Mouse (Mus musculus): Measurements from ENCODE around the gene Rapsn. TPM values are rescaled to one million over a fixed set of nuclear protein-coding genes. Genes with fewer than 3 reads are reported as not detected.
"Not testable (repeated sequence)": the region's sequence is repeated elsewhere in the genome, so short reads cannot be mapped to it uniquely, and the experiment has no call there.

Rapsn gene
- 0.47 TPM in 1 of 2 replicates, not detected in the other for total RNA-seq (2017)

DNA sequence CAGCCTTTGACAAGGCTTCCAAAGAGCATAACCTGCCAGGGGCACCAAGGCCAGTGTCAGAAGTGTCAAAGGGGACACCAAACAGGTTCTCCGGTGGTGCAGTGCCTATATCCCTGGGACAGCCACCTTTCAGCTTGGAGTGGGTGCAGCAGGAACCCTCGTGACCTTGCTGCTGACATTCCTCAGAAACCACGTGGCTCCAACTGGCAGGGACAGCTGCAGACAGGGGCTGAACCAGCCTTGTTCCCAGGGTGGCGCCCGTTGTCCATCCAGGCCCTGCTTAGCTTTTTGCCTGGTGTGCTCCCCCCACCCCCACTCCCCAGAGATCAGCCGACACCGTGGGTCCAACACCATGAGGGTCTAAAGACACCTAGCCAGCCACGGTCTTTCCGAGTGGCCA lies at the start of gene Rapsn:
Rapsn (plus strand) TSS at position 236 of the 400 bp plus-strand sequence.
- ATAC-seq (ENCODE audit: extremely low read depth, insufficient number of reproducible peaks, low FRiP score, poor library complexity, severe bottlenecking) = no peak

DNA sequence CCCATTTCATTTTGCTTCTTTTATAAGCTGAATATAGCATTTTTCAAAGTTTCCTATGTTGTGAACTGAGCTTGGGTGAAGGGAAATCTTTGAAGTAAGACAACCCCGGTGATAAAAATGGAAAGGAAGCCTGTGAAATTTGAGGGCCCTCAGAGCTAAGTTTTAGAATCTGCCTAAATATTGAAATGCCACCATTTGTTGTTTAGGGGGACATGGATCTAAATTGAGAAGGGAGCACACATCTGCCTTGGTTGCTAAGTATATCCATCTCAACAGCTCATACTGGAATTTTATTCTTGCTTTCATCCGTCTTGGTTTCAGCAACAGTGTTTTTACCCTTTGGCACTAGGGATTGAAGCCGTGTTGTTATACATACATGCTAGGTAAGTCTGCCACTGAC lies 49.4 kb upstream of the Rapsn start:
- no peak for ATAC-seq (ENCODE audit: extremely low read depth, insufficient number of reproducible peaks, low FRiP score, poor library complexity, severe bottlenecking)

DNA sequence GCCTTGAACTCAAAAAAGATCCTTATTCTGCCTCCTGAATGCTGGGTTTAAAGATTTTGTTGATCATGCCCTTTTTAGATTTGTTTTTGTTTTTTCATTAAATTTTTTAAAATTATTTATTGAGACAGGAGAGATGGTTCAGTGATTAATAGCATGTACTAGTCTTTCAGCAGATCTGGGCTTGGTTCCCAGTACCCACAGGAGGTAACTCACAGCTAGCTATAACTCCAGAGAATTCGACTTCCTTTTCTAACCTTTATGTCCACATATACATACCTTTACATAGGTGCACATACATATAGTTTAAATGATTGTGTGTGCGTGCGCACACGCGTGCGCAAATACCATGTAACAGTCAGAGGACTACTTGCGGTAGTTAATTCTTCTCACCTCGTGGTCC lies 26.9 kb upstream of the Rapsn start:
- no peak for ATAC-seq (ENCODE audit: extremely low read depth, insufficient number of reproducible peaks, low FRiP score, poor library complexity, severe bottlenecking)

DNA sequence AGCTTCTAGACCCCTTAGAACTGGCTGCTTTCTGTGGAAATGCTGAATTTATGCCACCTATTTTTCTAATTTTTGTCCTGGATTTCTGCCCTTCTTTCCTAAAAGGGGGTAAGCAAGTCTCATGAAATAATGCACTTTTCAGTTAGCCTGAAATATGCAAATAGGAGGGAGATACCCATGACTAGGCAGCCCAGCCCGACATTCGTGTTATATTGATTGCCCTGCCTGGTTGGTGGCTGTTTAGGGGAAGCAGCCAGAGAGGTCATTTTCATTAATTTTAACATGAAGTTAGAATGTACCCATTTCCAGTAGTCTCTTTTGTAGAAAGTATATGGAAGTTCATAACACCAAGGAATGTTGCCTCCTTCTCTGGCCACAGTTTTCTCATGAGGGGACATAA lies 21.5 kb upstream of the Rapsn start:
- 0 out of 2 replicates have a peak, but pooled peaks have one; percentile 44 for ATAC-seq (ENCODE audit: extremely low read depth, insufficient number of reproducible peaks, low FRiP score, poor library complexity, severe bottlenecking)

DNA sequence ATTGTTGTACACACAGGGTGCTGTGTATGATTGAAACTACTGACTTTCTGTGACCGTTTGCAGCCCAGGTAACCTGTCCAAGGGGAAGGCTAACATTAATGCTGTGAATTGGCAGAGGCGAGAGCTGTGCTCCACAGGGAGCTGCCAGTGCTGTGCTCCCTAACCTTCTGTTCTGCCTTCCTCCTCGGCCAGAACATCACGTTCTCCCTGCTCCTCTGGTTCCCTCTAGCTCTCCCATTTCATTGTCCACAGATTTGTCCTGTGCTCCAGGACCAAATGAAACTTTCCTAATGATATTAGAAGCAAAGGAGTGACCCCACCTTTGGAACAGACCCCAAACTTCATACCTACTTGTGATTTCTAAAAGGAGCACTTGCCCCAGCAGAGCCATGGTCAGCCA lies 20.0 kb upstream of the Rapsn start:
- ATAC-seq (ENCODE audit: extremely low read depth, insufficient number of reproducible peaks, low FRiP score, poor library complexity, severe bottlenecking) = no peak

DNA sequence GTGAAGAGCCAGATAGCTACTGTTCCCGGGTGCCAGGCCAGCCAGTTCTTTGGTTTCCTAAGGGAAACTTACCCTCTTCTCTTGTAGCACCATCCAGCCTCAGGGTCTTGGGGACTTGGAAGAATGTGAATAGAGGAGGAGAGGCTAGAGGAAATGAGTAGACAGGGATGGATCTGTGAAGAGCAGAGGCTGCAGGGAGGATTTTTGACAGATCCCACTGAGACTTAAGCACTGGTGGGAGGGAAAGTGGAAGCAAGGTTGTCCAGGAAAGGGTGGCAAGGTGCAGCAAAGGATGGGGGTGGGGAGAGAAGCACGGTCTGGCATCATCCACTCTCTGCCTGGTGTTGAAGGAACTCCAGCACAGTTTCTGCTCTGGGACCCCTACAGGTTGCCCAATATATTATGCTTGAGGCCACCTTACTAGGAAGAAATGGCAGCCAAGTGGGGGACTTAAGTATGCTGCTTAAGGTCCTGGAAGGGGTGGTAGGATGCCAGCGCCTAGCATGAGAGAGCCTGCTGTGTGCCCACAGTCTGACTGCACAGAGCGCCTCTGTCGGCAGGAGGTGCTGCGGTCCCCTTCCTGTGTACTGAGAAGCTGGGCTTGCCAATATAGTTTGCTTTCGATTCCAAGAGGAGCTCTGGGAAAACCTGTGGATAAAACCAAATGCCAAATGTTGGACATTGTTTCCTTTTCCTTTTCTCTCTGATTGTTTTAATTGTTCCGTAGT lies 17.2 kb upstream of the Rapsn start:
- ATAC-seq (ENCODE audit: extremely low read depth, insufficient number of reproducible peaks, low FRiP score, poor library complexity, severe bottlenecking) = no peak

DNA sequence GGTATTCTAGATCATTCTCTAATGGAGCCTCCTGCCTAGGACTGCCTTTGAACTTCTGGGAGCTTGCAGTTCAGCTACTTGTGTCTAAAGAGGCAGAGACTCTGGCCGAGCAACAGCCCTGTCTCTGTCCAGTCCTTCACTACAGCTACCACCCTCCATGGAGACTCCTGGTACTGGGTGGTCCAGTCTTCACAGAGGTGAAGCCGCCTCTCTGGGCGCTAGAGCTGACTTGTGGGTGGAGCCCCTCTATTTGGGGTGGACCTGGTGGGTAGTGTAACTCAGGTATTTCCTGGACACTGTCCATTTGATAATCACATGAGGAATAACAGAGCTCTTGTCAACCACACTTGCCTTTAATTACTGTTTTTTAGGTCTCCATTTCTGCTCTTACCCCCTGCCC lies 15.5 kb upstream of the Rapsn start:
- ATAC-seq (ENCODE audit: extremely low read depth, insufficient number of reproducible peaks, low FRiP score, poor library complexity, severe bottlenecking) = no peak

DNA sequence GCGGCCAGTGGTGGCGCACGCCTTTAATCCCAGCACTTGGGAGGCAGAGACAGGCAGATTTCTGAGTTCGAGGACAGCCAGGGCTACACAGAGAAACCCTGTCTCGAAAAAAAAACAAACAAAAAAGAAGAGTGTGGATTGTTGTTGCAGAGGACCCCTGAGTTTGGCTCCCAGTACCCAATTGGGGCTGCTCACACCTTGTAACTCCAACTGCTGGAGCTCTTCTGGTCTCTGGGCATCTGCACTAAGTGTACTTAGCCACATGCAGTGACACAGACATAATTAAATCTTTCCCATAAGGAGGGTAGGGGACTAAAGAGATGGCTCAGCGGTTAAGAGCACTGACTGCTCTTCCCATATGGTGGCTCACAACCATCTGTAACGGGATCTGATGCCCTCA lies 13.2 kb upstream of the Rapsn start:
- not testable (repeated sequence) for ATAC-seq (ENCODE audit: extremely low read depth, insufficient number of reproducible peaks, low FRiP score, poor library complexity, severe bottlenecking)

DNA sequence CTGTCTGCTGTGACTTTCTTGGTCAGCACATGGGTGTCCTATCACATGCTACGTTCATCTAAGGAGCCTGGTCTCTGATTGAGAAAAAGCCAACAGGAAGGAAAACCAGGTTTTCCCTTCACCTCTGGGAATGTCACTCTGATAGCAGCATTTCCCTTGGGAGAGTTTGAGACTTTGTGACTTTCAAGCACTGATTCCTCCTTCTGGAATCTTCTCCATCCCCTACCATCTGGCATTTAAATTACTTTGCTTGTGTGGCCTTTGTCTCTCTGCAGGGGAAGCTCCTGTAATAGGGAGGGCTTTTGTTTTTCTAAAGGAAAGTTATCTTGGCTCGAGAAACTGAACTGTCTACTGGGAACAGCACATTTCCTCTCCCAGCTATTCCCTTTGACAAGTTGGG lies 12.3 kb upstream of the Rapsn start:
- no peak for ATAC-seq (ENCODE audit: extremely low read depth, insufficient number of reproducible peaks, low FRiP score, poor library complexity, severe bottlenecking)

DNA sequence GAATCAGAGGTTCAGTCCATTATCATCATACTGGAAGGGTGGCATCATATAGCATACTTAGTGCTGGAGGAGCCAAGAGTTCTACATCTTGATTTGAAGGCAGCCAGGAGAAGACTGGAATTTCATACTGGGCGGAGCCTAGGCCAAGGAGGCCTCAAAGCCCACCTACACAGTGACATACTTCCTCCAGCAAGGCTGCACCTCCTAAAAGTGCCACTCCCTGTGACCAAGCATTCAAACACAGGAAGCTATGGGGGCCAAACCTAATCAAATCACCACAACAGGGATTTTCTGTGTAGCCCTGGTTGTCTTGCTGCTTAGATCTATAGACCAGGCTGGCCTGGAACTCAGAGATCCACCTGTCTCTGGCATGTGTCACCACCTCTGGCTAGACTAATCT lies 11.5 kb upstream of the Rapsn start:
- ATAC-seq (ENCODE audit: extremely low read depth, insufficient number of reproducible peaks, low FRiP score, poor library complexity, severe bottlenecking) = no peak

DNA sequence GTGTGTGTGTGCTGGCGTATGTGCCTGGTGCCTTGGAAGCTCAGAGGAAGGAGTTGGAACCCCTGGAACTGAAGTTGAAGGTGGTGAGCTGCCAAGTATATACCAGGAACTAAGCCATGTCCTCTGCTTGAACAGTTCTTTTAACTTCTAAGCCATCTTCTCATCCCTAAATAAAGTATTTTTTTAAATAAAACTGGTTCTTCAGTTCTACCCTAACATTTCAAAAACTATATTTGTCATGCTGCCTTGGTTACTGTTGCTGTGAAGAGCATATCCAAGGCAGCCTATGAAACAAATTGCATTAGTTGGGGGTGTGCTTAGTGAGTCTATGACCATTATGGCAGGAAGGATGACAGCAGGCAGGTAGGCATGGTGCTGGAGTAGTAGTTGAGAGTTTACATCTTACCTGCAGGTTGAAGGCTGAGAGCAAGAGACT lies 10.3 kb upstream of the Rapsn start:
- no peak for ATAC-seq (ENCODE audit: extremely low read depth, insufficient number of reproducible peaks, low FRiP score, poor library complexity, severe bottlenecking)

DNA sequence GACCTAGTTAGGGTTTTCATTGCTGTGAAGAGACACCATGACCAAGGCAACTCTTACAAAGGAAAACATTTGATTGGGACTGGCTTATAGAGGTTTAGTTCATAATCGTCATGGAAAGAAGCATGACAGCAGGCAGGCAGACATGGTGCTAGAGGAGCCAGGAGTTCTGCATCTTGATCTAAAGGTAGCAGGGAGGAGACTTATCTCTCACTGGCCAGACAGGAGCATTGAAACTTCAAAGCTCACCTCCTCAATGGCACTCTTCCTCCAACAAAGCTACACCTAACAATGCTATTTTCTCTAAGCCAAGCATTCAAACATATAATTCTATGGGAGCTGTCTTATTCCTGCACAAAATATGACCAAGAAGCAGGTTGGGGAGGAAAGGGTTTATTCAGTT lies 8.9 kb upstream of the Rapsn start:
- no peak for ATAC-seq (ENCODE audit: extremely low read depth, insufficient number of reproducible peaks, low FRiP score, poor library complexity, severe bottlenecking)

DNA sequence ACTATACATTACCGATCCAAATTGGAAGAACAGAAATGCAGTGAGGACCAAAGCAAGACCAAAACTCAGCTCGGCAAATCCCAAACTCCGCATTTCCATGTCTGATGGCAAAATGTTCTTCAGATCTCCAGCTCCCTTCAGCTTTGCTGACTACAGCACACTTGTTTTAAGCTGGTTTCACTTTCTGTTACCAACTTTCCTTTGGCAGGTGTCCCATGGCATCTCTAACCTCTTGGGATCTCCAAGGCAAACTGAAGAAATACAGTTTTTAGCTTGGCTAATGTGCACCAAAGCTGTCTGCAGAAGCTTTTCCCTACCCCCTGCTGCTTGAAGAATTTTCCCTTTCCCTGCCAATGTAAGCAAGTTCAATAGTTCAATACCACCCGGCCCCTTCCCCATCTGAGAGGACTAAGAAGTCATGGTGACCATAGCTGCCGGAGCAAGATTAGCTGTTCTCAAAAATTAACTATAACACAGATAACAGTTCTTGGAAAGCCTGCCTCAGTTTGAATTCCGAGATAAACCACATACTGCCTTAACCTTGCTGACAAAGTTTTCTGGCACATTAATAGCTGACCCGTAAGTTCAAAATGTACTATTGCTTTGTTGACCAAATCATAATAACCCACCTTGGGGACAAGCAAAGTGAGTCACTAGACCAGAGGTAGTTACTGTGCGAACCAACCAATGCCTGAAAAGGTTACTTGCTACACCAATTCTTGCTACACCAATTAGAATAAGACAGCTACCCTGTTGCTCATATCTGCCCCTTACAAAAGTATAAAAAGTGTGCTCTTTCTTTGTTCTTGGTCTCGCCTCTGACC lies 7.8 kb upstream of the Rapsn start:
- no peak for ATAC-seq (ENCODE audit: extremely low read depth, insufficient number of reproducible peaks, low FRiP score, poor library complexity, severe bottlenecking)

DNA sequence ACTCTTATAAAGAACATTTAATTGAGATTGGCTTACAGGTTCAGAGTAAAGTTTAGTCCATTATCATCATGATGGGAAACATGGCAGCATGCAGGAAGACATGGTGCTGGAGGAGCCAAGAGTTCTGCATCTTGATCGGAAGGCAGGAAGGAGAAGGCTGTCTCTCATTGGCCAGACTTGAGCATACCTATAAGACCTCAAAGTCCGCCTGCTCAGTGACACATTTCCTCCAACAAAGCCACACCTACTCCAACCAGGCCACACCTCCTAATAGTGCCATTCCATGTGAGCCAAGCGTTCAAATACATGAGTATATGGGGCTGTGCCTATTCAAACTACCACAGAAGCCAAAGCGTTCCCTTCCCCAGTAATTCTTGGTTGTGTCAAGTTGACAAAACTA lies 4.2 kb upstream of the Rapsn start:
- ATAC-seq (ENCODE audit: extremely low read depth, insufficient number of reproducible peaks, low FRiP score, poor library complexity, severe bottlenecking) = no peak

DNA sequence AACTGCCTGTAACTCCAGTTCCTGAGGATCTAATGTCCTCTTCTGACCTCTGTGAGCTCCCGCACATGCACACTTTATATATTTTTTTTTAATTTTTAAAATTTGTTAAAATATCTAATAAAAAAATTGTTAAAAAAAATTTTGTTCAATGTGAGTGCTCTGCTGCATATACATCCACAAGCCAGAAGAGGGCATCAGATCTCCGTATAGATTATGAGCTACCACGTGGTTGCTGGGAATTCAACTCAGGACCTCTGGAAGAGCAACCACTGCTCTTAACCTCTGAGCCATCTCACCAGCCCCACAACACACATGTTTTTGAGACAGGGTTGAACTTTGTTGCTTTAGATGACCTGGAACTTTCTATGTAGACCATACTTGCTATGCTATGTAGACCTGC lies 2.4 kb upstream of the Rapsn start:
- no peak for ATAC-seq (ENCODE audit: extremely low read depth, insufficient number of reproducible peaks, low FRiP score, poor library complexity, severe bottlenecking)

DNA sequence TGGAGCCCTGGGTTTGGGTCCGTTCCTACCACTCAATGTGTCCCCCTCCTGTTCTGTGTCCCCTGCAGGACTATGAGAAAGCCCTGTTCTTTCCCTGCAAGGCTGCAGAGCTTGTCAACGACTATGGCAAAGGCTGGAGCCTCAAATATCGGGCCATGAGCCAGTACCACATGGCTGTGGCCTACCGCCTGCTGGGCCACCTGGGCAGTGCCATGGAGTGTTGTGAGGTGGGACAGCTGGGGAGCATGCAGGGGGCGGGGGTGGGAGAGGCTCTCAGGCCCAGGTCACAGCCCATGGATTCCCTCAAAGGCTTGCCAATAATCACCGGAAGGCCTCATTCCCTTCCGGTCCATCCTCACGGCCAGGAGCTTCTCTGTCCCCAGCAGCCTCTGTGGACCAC lies 6.4 kb downstream of the Rapsn start:
- no peak for ATAC-seq (ENCODE audit: extremely low read depth, insufficient number of reproducible peaks, low FRiP score, poor library complexity, severe bottlenecking)

DNA sequence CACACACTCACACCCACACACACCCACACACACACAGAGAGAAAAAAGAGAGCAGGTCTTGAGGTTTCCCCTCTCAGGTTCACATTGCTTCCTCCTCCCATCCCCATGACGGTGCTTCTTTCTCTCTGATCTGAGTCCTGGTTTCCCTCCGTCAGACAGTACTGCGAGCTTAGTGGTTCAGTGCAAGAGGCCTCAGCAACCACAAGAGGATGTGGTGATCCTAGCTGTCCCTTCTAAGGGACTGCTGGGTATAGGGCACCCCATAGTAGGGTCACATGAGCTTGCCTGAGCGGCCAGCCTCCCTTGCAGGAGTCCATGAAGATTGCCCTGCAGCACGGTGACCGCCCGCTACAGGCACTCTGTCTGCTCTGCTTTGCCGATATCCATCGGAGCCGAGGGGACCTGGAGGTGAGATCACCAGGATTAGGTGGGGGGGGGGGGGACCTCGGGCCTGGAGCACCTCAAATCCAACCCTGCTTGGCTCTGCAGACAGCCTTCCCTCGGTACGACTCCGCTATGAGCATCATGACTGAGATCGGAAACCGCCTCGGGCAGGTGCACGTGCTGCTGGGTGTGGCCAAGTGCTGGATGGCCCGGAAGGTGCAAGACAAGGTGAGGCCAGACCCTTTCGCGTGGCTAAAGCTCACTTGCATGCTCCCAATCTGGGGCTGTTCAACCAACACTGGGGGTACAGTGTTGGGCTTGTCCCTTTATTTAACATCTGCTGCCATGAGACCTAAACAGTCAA lies 7.4 kb downstream of the Rapsn start:
- peak; percentile 55 for ATAC-seq (ENCODE audit: extremely low read depth, insufficient number of reproducible peaks, low FRiP score, poor library complexity, severe bottlenecking)

DNA sequence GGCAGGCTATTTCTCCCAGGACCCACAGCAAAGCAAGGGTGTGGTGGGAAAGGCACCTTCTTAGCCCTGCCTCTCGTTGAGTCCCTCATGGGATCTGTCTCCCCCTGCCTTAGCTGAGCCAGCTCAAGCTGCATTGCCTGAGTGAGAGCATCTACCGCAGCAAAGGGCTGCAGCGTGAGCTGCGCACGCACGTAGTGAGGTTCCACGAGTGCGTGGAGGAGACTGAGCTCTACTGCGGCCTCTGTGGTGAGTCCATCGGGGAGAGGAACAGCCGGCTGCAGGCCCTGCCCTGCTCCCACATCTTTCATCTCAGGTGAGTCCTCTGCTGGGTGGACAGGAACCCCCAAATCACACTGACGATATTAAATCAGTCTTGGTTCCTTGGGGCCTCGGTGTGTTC lies 9.3 kb downstream of the Rapsn start:
- ATAC-seq (ENCODE audit: extremely low read depth, insufficient number of reproducible peaks, low FRiP score, poor library complexity, severe bottlenecking) = no peak

DNA sequence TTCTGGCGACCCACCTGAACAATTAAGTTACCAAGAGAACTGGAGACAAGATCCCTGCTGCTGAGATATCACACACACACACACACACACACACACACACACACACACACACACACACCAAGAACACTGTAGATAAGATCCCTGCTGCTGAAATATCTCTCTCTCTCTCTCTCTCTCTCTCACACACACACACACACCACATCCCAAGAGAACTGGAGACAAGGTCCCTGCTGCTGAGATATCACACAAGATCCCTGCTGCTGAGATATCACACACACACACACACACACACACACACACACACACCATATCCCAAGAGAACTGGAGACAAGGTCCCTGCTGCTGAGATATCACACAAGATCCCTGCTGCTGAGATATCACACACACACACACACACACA lies 10.4 kb downstream of the Rapsn start:
- not testable (repeated sequence) for ATAC-seq (ENCODE audit: extremely low read depth, insufficient number of reproducible peaks, low FRiP score, poor library complexity, severe bottlenecking)

DNA sequence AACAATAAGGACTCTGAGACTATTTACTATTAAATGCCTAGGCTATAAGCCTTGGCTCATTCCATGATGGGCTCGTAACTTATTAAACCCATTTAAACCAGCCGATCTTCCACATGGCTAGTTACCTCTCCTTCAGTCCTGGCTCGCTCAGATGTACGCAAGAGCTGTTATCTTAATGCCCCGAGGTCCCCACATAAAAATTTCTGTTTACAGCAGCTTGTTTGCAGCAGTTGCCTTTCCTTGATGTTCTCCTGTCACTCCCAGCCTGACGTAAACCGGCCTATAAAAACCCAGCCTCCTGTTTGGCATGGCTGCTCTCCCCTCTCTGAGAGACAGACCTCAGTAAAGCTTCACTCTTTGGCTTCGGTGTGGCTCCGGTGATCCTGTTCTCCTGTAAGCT lies 11.9 kb downstream of the Rapsn start:
- ATAC-seq (ENCODE audit: extremely low read depth, insufficient number of reproducible peaks, low FRiP score, poor library complexity, severe bottlenecking) = no peak

Measured in neutrophil, adult 5-6 weeks (primary cell).